Mouse (Mus musculus) hindbrain, postnatal 0 days (tissue): ENCODE measurements around the gene Amdhd2. TPM values are rescaled to one million over a fixed set of nuclear protein-coding genes. Genes with fewer than 3 reads are reported as not detected.
A peak's percentile ranks its signal among the peaks of the same experiment; 100 is the strongest.

Experiments used
- ATAC-seq: fragments of 200-750 bp; cut with Nextera tagmentation; 2 replicates; pipeline ENCODE4 v1.8.0; 2017; ENCODE audit warnings: mild to moderate bottlenecking, moderate TSS enrichment, moderate library complexity
- DNase-seq: peaks from one replicate; pipeline ENCODE4 v3.0.0-alpha.2; 2015; ENCODE audit warnings: low spot score
- H3K27ac ChIP-seq: fragments of 300-500 bp; sonication (generic); 2 replicates; pipeline ENCODE4 v1.5.1; 2014; ENCODE audit warnings: mild to moderate bottlenecking
- H3K27me3 ChIP-seq: fragments of 300-500 bp; sonication (generic); 2 replicates; pipeline ENCODE4 v1.6.1; 2014; ENCODE audit warnings: low read length, mixed read lengths; ENCODE audit not compliant: insufficient read depth
- H3K36me3 ChIP-seq: fragments of 300-500 bp; sonication (generic); 2 replicates; pipeline ENCODE4 v1.6.1; 2014; ENCODE audit warnings: low read length, mixed read lengths; ENCODE audit not compliant: insufficient read depth
- H3K4me1 ChIP-seq: fragments of 300-500 bp; sonication (generic); 2 replicates; pipeline ENCODE4 v1.6.1; 2014; ENCODE audit warnings: antibody characterized with exemption, low read length, mixed read lengths; ENCODE audit not compliant: insufficient read depth
- H3K4me2 ChIP-seq: fragments of 300-500 bp; sonication (generic); 2 replicates; pipeline ENCODE4 v1.6.1; 2014; ENCODE audit warnings: low read depth, mild to moderate bottlenecking, low read length, moderate library complexity, mixed read lengths
- H3K4me3 ChIP-seq: fragments of 300-500 bp; sonication (generic); 2 replicates; pipeline ENCODE4 v1.5.1; 2014; ENCODE audit warnings: low read length
- H3K9ac ChIP-seq: fragments of 300-500 bp; sonication (generic); replicated peaks from 2 replicates; pipeline ENCODE4 v1.6.1; 2014; ENCODE audit warnings: mild to moderate bottlenecking, low read length, moderate library complexity, mixed read lengths
- H3K9me3 ChIP-seq: fragments of 300-500 bp; sonication (generic); 2 replicates; pipeline ENCODE4 v1.6.1; 2016; ENCODE audit warnings: low read length, mixed read lengths
- CTCF ChIP-seq: IDR thresholded peaks from 2 replicates; pipeline ENCODE4 v1.5.1; 2016; ENCODE audit warnings: antibody characterized with exemption, control low read depth, low read depth
- WGBS: fragments of 180-500 bp; shearing (Covaris S2); extraction: QIAGEN DNeasy Blood & Tissue Kit; methylation state at CpG from one replicate; pipeline ENCODE4 v1.1.7; 2014; 5-methylcytosine and 5-hydroxymethylcytosine counted together
- polyA plus RNA-seq: library from polyadenylated mRNA; unstranded; fragments of >200 nt; fragmentation: Nextera tagmentation; extraction: Ambion mirVana; gene quantifications from 2 replicates; pipeline ENCODE4 v1.2.1, GENCODE M21; 2015
- total RNA-seq: library from RNA; depleted of rRNA; stranded (reverse); fragments of >200 nt; gene quantifications from 2 replicates; pipeline ENCODE4 v1.2.3, GENCODE M21; 2014

The Amdhd2 gene
- total and polyA plus RNA-seq, 2 experiments from 2014 or later: 38.4 to 53.0 TPM

DNA sequence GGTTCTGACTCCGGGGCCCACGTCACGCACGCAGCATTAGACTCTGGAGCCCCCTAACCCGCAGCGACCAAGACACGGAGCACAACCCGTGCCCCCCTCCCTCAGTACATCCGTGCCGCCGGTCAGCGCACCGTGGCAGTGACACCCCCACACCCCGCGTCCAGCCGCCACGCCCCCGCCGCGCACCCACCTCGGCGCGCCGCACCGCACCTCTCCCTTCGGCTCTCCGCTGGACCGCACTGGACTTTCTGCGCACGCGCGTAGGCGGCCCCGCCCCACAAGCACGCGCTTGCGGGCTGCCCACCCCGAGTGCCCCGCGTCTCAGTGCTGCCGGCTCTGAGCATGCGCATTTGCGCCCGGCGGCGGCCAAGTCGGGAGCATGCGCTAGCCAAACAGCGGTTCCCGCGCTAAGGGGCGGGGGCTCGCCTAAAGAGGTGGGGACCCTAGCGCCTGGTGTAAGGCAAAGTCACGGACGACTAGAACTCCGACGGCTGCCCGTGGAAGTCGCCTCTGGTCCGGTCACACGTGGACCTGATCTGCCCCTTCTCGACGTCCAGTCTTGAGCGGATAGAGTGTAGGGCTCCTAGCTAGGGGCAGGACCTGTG lies 41.8 kb upstream of the Amdhd2 start, which contains the start of gene Tbc1d24:
Gene Tbc1d24 (minus strand): TSS at position 279 of the 605 bp plus-strand sequence.
- Histone ChIP-seq H3K9me3 (no peaks in the 10 kb centered on the region), H3K4me3 (peak within 1 kb of the TSS; percentile 72), H3K27me3 (no peaks in the 10 kb centered on the region), H3K4me1 (peaks cover 64% of the 10 kb centered on the region), H3K9ac (peak within 1 kb of the TSS; percentile 79), H3K27ac (peak within 1 kb of the TSS; percentile 79), H3K36me3 (no peaks in the 10 kb centered on the region), H3K4me2 (peak within 1 kb of the TSS; percentile 93)
- ATAC-seq (peak; percentile 79), DNase-seq (peak; percentile 97)
- TF ChIP-seq CTCF: no peak
- WGBS: under 1% methylated on average over 60 of the region's 65 CpGs

DNA sequence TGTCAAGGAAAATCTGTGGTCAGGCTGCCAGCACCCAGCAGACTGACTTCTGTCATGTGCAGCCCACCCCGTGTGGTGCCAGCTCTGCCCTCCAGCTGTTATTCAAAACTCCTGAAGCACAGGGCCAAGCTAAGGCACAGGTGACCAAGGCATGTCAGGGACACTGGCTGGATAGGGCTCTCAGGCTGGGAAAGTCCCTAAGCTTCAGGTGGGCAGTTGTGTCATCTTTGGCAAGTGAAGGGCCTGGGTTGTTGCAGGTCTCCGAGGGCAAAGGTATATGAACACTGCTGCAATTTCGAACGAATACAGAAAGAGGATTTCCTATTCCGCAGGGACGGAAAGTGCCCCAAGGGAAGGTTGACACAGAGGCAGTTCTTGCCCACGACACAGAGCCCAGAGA lies 41.3 kb upstream of the Amdhd2 start:
- DNase-seq: no peak
- Histone ChIP-seq H3K4me2 (peak overlapping the region; percentile 93), H3K4me1 (peaks cover 61% of the 10 kb centered on the region), H3K27ac (peak overlapping the region; percentile 79; the same call in 1 of the 2 replicates), H3K9me3 (no peaks in the 10 kb centered on the region), H3K27me3 (no peaks in the 10 kb centered on the region), H3K4me3 (peak overlapping the region; percentile 72), H3K9ac (peak overlapping the region; percentile 79), H3K36me3 (no peaks in the 10 kb centered on the region)
- no peak for ATAC-seq
- WGBS: 4% methylated on average over 7 of the region's 7 CpGs
- TF ChIP-seq CTCF: no peak

DNA sequence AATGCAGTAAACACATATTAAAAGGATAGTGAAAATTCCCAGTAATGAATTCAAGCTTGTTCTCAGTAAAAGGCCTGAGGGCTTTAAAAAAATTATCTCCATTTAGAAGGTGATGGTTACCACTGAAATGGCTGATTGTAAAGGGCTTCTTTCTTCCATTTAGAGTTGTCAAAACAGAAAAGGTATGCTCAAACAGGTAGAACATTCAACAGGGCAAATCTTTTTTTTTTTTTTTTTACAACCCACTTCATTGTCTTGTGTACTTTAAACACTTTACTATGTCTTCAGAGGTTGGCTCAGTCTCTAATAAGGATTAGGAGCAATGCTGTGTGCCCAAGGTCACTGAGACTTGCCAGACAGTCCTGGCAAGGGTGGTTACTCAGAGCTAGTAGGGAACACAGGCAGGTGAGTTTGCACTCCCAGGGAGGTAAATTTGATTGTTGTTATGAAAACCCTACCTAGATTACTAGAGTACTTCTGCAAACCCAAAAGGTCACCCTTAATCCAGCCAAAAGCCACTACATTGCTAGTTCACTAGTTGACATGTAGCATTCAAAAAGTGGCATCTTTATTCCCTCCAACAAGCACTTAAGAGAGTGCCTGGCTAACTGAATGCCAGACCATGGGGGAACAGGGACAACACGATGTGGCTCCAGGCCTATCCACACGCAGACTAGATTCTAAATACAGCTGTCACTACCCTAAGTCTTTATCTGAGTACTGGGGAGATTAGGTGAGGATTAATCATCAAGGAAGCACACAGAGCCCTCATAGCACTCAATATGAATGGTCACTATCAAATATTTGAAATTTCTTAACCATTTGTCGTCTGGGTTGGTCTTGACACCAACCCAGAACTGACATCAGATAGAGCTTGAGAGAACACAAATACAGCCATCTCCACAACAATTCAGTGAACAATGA lies 40.3 kb upstream of the Amdhd2 start:
- peak overlapping the region; percentile 79 for H3K9ac ChIP-seq
- H3K4me3 ChIP-seq: peak overlapping the region; percentile 72
- no peak overlapping the region for H3K27ac ChIP-seq
- DNase-seq (no peak), ATAC-seq (no peak)
- no peak for TF ChIP-seq CTCF
- no peaks in the 10 kb centered on the region for H3K36me3 ChIP-seq
- H3K4me2 ChIP-seq: peak overlapping the region; percentile 93
- peaks cover 54% of the 10 kb centered on the region for H3K4me1 ChIP-seq
- WGBS: 69% methylated on average over 3 of the region's 3 CpGs
- no peaks in the 10 kb centered on the region for H3K27me3 ChIP-seq
- no peaks in the 10 kb centered on the region for H3K9me3 ChIP-seq

DNA sequence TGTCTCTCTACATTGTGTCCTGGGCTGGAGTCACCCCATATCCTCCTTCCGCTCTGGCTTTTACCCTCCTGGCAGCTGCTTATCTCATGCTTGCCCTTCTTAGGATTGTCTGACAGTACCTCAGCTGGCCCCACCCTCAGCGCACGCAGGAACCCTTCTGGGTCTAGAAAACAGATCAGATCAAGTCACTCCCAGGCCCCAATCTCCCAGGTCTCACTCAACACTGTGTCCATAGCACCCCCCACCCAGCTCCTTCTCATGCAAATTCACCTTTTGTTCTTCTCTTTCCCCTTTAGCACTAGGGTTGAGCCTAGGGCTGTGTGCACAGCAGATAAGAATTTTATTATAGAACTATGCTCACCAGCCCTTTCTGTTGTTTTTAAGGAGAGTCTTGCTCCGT lies 39.5 kb upstream of the Amdhd2 start:
- Histone ChIP-seq H3K4me1 (peaks cover 45% of the 10 kb centered on the region), H3K9me3 (no peaks in the 10 kb centered on the region), H3K9ac (no peak overlapping the region; the same call in 1 of the 2 replicates), H3K27me3 (no peaks in the 10 kb centered on the region), H3K36me3 (no peaks in the 10 kb centered on the region), H3K4me3 (no peak overlapping the region), H3K4me2 (peak overlapping the region; percentile 93), H3K27ac (no peak overlapping the region)
- DNase-seq: no peak
- 39% methylated on average over 4 of the region's 4 CpGs for WGBS
- TF ChIP-seq CTCF: no peak
- ATAC-seq: no peak

DNA sequence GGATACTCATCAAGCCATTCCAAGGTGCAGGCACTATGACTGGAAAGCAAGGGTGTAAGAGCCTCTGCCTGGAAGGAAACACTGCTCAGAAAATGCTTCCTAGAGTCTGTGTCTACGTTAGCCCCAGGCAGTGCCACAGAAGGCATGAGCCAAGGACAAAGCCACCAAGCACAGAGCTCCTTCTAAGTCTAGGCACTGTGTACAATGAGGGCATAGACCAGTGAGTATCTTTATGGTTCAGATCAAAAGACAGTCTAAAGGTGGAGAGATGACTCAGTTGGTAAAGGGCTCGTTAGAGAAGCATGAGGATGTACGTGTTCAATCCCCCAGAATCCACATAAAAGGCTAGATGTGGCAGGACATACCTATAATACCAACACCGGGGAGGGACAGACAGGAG lies 37.5 kb upstream of the Amdhd2 start:
- H3K4me2 ChIP-seq: no peak overlapping the region
- H3K9ac ChIP-seq: no peak overlapping the region

DNA sequence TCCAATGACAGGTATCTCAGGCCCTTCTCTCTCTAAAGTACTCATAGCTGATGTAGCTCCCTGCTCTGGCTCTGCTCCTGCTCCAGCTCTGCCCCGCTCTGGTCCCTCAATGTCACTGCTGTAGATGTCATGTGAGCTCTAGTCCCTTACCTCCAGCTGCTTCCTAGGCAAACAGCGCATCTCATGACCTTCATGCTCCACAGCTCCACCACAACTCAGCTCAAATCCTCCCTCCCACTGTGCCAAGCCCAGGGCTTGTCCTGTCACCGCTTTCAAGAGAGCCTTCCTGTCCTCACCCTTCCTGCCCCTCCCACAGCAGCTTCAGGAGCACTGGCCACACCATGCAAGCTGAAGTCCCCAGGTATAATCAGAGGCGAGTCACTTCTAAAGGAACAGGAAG lies 36.2 kb upstream of the Amdhd2 start:
- Histone ChIP-seq H3K4me3 (no peak overlapping the region), H3K9me3 (no peaks in the 10 kb centered on the region), H3K27ac (no peak overlapping the region), H3K36me3 (no peaks in the 10 kb centered on the region), H3K9ac (no peak overlapping the region), H3K27me3 (no peaks in the 10 kb centered on the region), H3K4me1 (peaks cover 17% of the 10 kb centered on the region; the same call in 1 of the 2 replicates), H3K4me2 (no peak overlapping the region)
- 68% methylated on average over 4 of the region's 4 CpGs for WGBS
- TF ChIP-seq CTCF: no peak
- DNase-seq (no peak), ATAC-seq (no peak)

More for the DNA sequence above, 37.5 kb upstream of the Amdhd2 start:
- Histone ChIP-seq H3K36me3 (no peaks in the 10 kb centered on the region), H3K27ac (no peak overlapping the region), H3K4me1 (peaks cover 26% of the 10 kb centered on the region), H3K9me3 (no peaks in the 10 kb centered on the region), H3K27me3 (no peaks in the 10 kb centered on the region), H3K4me3 (no peak overlapping the region)
- no peak for ATAC-seq
- 83% methylated on average over 4 of the region's 4 CpGs for WGBS
- no peak for TF ChIP-seq CTCF
- DNase-seq: no peak
